In genomic region chr19:40395757-40396661, GRCm38 (mm10) we compare ENCODE assay signal across 9 mouse cellular contexts.
A peak's percentile ranks its signal among the peaks of the same experiment; 100 is the strongest.
DNase-seq lines count a peak whose midpoint lies in the region; ATAC-seq and TF ChIP-seq lines count a peak whose summit lies in the region.
"Had no signal": no experiment of that assay in that cellular context is flagged by ENCODE, and none has a peak within 500 bp of the region (broad histone marks: within the 10 kb centered on the region; RNA-seq: fewer than 3 reads in every experiment).

No protein-coding gene starts in this region.

- H3K79me3 ChIP-seq in C2C12 (ENCODE audit: low read depth), result no peaks in the 10 kb centered on the region

- no peak for ATAC-seq in forebrain, embryonic 11.5 days (replicated peaks; ENCODE audit: low FRiP score)
- no peak for ATAC-seq in intestine, embryonic 14.5 days (replicated peaks; ENCODE audit: low FRiP score, low TSS enrichment, low read depth)

- DNase-seq in gastrocnemius, adult 2 months, result no peak
- DNase-seq in gastrocnemius, postnatal 10 days, result no peak
- no peak for DNase-seq in forebrain, embryonic 11.5 days (ENCODE audit: low spot score)
- DNase-seq in intestine, embryonic 14.5 days (ENCODE audit: low spot score), result no peak
- no peak for DNase-seq in adrenal gland, postnatal 36 days
- DNase-seq in spleen, adult 18-20 months, result no peak
- DNase-seq in adrenal gland, adult 18-20 months (ENCODE audit: low spot score in 2 of 2), result no peak
- DNase-seq: B cell, adult 2 months had no signal

- no peaks in the 10 kb centered on the region for H3K4me1 ChIP-seq in forebrain, embryonic 11.5 days (replicated peaks; ENCODE audit: control insufficient read depth, insufficient read depth, low read length)
- peaks cover 15% of the 10 kb centered on the region; the same call in 1 of the 2 replicates for H3K4me1 ChIP-seq in intestine, embryonic 14.5 days (replicated peaks; ENCODE audit: control insufficient read depth, insufficient read depth, low read length)

- H3K9me3 ChIP-seq in forebrain, embryonic 11.5 days (ENCODE audit: control insufficient read depth, low read length), result no peaks in the 10 kb centered on the region
- no peaks in the 10 kb centered on the region for H3K9me3 ChIP-seq in intestine, embryonic 14.5 days (ENCODE audit: control insufficient read depth, low read length)

- peak overlapping the region; percentile 54 for H3K4me3 ChIP-seq in gastrocnemius, adult 2 months
- H3K4me3 ChIP-seq in C2C12 (ENCODE audit: insufficient read depth, poor library complexity, severe bottlenecking), result no peak overlapping the region
- H3K4me3 ChIP-seq in forebrain, embryonic 11.5 days (ENCODE audit: low read depth, low read length), result no peak overlapping the region
- H3K4me3 ChIP-seq in intestine, embryonic 14.5 days (ENCODE audit: low read depth, low read length), result no peak overlapping the region

- no peak overlapping the region for H3K4me2 ChIP-seq in forebrain, embryonic 11.5 days (ENCODE audit: low read depth, low read length, severe bottlenecking)
- no peak overlapping the region for H3K4me2 ChIP-seq in intestine, embryonic 14.5 days (ENCODE audit: low read length)

- H3K27ac ChIP-seq in gastrocnemius, adult 2 months, result peak overlapping the region; percentile 87
- 0 out of 2 replicates have a peak overlapping the region, but pooled peaks have one; percentile 4 for H3K27ac ChIP-seq in forebrain, embryonic 11.5 days (ENCODE audit: low read depth, low read length)
- H3K27ac ChIP-seq in intestine, embryonic 14.5 days (ENCODE audit: low read depth), result peak overlapping the region; percentile 66

- no peaks in the 10 kb centered on the region for H3K36me3 ChIP-seq in C2C12 (ENCODE audit: control insufficient read depth, insufficient read depth)
- no peaks in the 10 kb centered on the region for H3K36me3 ChIP-seq in forebrain, embryonic 11.5 days (ENCODE audit: control insufficient read depth, insufficient read depth, low read length)
- 0 out of 2 replicates have a peak, but pooled peaks cover 8% of the 10 kb centered on the region for H3K36me3 ChIP-seq in intestine, embryonic 14.5 days (ENCODE audit: control insufficient read depth, insufficient read depth, low read length)

- no peaks in the 10 kb centered on the region for H3K79me2 ChIP-seq in C2C12 (ENCODE audit: control insufficient read depth, insufficient read depth)

- WGBS in forebrain, embryonic 11.5 days, result 76% methylated on average over 14 of the region's 14 CpGs
- WGBS in intestine, embryonic 14.5 days, result 83% methylated on average over 14 of the region's 14 CpGs

- TF ChIP-seq CTCF in gastrocnemius, adult 2 months (IDR thresholded peaks at IDR 0.05), result no peak
- no peak for TF ChIP-seq CTCF in C2C12 (IDR thresholded peaks at IDR 0.05; ENCODE audit: control insufficient read depth, insufficient read depth, insufficient read length)

- intact Hi-C loops in gastrocnemius, adult 2 months (cut with DNase I), result loop anchor here (10.0 kb wide), 1 partner anchor 119 kb away; the partner anchor contains the start of gene Sorbs1

- no peak overlapping the region for H3K9ac ChIP-seq in forebrain, embryonic 11.5 days (ENCODE audit: low read length)
- H3K9ac ChIP-seq in intestine, embryonic 14.5 days (ENCODE audit: low read length), result no peak overlapping the region

- no peaks in the 10 kb centered on the region for H3K27me3 ChIP-seq in C2C12 (ENCODE audit: control insufficient read depth, insufficient read depth, insufficient read length)
- no peaks in the 10 kb centered on the region for H3K27me3 ChIP-seq in forebrain, embryonic 11.5 days (ENCODE audit: control insufficient read depth, insufficient read depth, low read length)
- no peaks in the 10 kb centered on the region for H3K27me3 ChIP-seq in intestine, embryonic 14.5 days (replicated peaks; ENCODE audit: control insufficient read depth, insufficient read depth, low read length)

- no peak overlapping the region for H3ac ChIP-seq in C2C12 (ENCODE audit: control insufficient read depth, insufficient read length, low read depth)

TF ChIP-seq in C2C12, 6 proteins besides CTCF, POLR2A, EP300 and RAD21:
- TF ChIP-seq FOSL1 (IDR thresholded peaks at IDR 0.05; ENCODE audit: insufficient read depth, low read length, poor library complexity, severe bottlenecking) (no peak), MYOD1 (IDR thresholded peaks at IDR 0.05; ENCODE audit: control insufficient read depth, insufficient read length, low read depth) (no peak), MYOG (IDR thresholded peaks at IDR 0.05; ENCODE audit: control insufficient read depth, extremely low read depth, insufficient read length) (no peak), USF1 (IDR thresholded peaks at IDR 0.05; ENCODE audit: low read depth) (peak; percentile 74)
TF ChIP-seq in C2C12: peak in this region for 1.

Comparison
In these comparisons a context has a peak if more than half of its experiments do, and no peak if none do; other contexts are left out.
1. H3K27ac ChIP-seq: peak in every context shown above with its lines; median percentile 87 in gastrocnemius, adult 2 months; 66 in intestine, embryonic 14.5 days; 4 in forebrain, embryonic 11.5 days.